Mouse (Mus musculus): ENCODE measurements around the gene Asic2. TPM values are rescaled to one million over a fixed set of nuclear protein-coding genes. Genes with fewer than 3 reads are reported as not detected.

Gene Asic2
- polyA plus RNA-seq, 1 experiment from 2014 or later, result 8.7 TPM

DNA sequence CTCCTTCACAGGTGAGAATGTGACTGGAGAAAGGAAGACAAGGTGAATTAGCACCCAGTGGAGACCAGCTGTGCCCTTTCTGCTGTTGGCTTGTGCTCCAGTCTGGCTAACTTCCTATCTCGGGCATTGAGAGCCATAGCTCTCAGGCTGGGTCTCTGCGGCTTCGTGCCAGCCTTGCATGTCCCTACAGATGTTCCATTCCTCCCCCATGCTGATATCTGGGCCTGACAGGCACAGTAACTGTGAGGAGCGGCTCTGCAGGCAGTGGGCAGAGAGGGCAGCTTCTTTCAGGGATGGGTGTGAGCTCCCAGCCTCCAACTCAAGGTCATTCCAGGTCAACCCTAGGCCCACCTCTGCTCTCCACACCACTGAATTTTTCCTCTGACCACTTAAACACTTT, 31.2 kb upstream of the Asic2 start:
- Histone ChIP-seq H3K4me1 (replicated peaks; ENCODE audit: control insufficient read depth, insufficient read depth, low read length) (no peaks in the 10 kb centered on the region), H3K4me2 (ENCODE audit: low read length) (no peak overlapping the region), H3K36me3 (ENCODE audit: control insufficient read depth, insufficient read depth) (no peaks in the 10 kb centered on the region), H3K27me3 (replicated peaks; ENCODE audit: control insufficient read depth, insufficient read depth, low read length) (no peaks in the 10 kb centered on the region), H3K27ac (ENCODE audit: low read length) (no peak overlapping the region), H3K9ac (replicated peaks; ENCODE audit: low read depth, low read length) (no peak overlapping the region), H3K9me3 (ENCODE audit: control insufficient read depth, low read length) (no peaks in the 10 kb centered on the region), H3K4me3 (replicated peaks; ENCODE audit: low read length) (no peak overlapping the region)
- ATAC-seq, result no peak
- WGBS, result 85% methylated on average over 4 of the region's 4 CpGs

- H3K9me3 ChIP-seq (ENCODE audit: control insufficient read depth, low read length), result no peaks in the 10 kb centered on the region
- H3K4me1 ChIP-seq (replicated peaks; ENCODE audit: control insufficient read depth, insufficient read depth, low read length), result no peaks in the 10 kb centered on the region
- no peak overlapping the region for H3K4me2 ChIP-seq (ENCODE audit: low read length)
- H3K36me3 ChIP-seq (ENCODE audit: control insufficient read depth, insufficient read depth), result no peaks in the 10 kb centered on the region
- no peak overlapping the region for H3K27ac ChIP-seq (ENCODE audit: low read length)
- ATAC-seq, result no peak
- H3K27me3 ChIP-seq (replicated peaks; ENCODE audit: control insufficient read depth, insufficient read depth, low read length), result no peaks in the 10 kb centered on the region
- H3K4me3 ChIP-seq (replicated peaks; ENCODE audit: low read length), result no peak overlapping the region
- no peak overlapping the region for H3K9ac ChIP-seq (replicated peaks; ENCODE audit: low read depth, low read length)
- WGBS, result 82% methylated on average over 3 of the region's 3 CpGs
Observed at GRCm38 (mm10) chr11:81998646-81999045, 30.4 kb upstream of the Asic2 start.

DNA sequence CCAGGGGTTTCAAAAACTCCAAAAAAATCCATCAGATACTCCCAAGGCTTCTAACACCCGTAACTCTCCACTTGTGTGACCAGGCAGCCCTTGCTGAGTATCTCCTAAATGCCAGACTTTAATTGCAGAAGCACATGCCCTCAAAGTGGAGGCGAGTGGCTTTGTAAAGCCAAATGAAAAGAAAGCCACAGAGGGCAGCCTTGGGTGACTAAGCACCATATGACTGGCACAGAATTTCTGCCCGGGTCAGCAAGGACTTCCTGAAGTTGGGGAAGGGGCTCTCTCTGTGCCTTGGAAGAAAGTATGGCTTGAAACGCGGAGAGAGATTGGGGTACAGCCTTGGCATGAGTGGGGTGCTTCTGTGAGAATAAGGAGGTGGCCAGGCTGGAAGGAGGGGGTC, 28.8 kb upstream of the Asic2 start:
- H3K9ac ChIP-seq (replicated peaks; ENCODE audit: low read depth, low read length), result no peak overlapping the region
- WGBS, result 90% methylated on average over 5 of the region's 5 CpGs
- no peak for ATAC-seq

GRCm38 (mm10) chr11:81996172-81996841, 28.1 kb upstream of the Asic2 start:
- no peak overlapping the region for H3K9ac ChIP-seq (replicated peaks; ENCODE audit: low read depth, low read length)
- H3K4me3 ChIP-seq (replicated peaks; ENCODE audit: low read length), result no peak overlapping the region
- peak; percentile 47; the same call in 1 of the 2 replicates for ATAC-seq
- H3K27ac ChIP-seq (ENCODE audit: low read length), result no peak overlapping the region
- H3K4me1 ChIP-seq (replicated peaks; ENCODE audit: control insufficient read depth, insufficient read depth, low read length), result no peaks in the 10 kb centered on the region
- H3K36me3 ChIP-seq (ENCODE audit: control insufficient read depth, insufficient read depth), result no peaks in the 10 kb centered on the region
- no peaks in the 10 kb centered on the region for H3K27me3 ChIP-seq (replicated peaks; ENCODE audit: control insufficient read depth, insufficient read depth, low read length)
- 67% methylated on average over 10 of the region's 10 CpGs for whole genome bisulfite sequencing
- no peak overlapping the region for H3K4me2 ChIP-seq (ENCODE audit: low read length)
- no peaks in the 10 kb centered on the region for H3K9me3 ChIP-seq (ENCODE audit: control insufficient read depth, low read length)

More for the DNA sequence above, 28.8 kb upstream of the Asic2 start:
- H3K4me1 ChIP-seq (replicated peaks; ENCODE audit: control insufficient read depth, insufficient read depth, low read length), result no peaks in the 10 kb centered on the region
- no peak overlapping the region for H3K27ac ChIP-seq (ENCODE audit: low read length)
- no peak overlapping the region for H3K4me2 ChIP-seq (ENCODE audit: low read length)
- H3K27me3 ChIP-seq (replicated peaks; ENCODE audit: control insufficient read depth, insufficient read depth, low read length), result no peaks in the 10 kb centered on the region
- no peaks in the 10 kb centered on the region for H3K9me3 ChIP-seq (ENCODE audit: control insufficient read depth, low read length)
- no peaks in the 10 kb centered on the region for H3K36me3 ChIP-seq (ENCODE audit: control insufficient read depth, insufficient read depth)
- no peak overlapping the region for H3K4me3 ChIP-seq (replicated peaks; ENCODE audit: low read length)

DNA sequence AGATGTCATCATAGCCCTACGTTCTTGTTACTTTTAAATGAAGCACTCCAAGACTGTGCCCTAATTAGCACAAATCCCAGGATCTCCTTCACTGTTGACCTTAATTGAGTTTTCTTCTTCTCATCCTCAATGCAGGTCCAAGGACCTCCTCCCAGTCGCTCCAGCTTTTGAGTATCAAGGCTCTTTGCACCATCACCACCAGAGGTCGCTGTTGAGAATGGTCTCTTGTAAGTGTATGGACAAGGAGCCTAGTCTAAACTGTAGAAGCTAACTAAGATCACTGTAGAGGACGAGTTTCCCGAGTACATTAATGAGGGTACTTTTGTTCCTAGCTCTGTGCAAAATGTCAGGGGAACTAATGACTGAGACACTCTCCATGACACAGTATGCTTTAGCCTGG, 14.9 kb upstream of the Asic2 start:
- ATAC-seq, result no peak
- H3K9me3 ChIP-seq (ENCODE audit: control insufficient read depth, low read length), result no peaks in the 10 kb centered on the region
- no peaks in the 10 kb centered on the region for H3K27me3 ChIP-seq (replicated peaks; ENCODE audit: control insufficient read depth, insufficient read depth, low read length)
- no peak overlapping the region for H3K9ac ChIP-seq (replicated peaks; ENCODE audit: low read depth, low read length)
- WGBS, result 43% methylated on average over 5 of the region's 5 CpGs
- no peak overlapping the region for H3K27ac ChIP-seq (ENCODE audit: low read length)
- H3K4me3 ChIP-seq (replicated peaks; ENCODE audit: low read length), result no peak overlapping the region
- H3K36me3 ChIP-seq (ENCODE audit: control insufficient read depth, insufficient read depth), result no peaks in the 10 kb centered on the region
- H3K4me1 ChIP-seq (replicated peaks; ENCODE audit: control insufficient read depth, insufficient read depth, low read length), result peaks cover 5% of the 10 kb centered on the region; the same call in 1 of the 2 replicates
- H3K4me2 ChIP-seq (ENCODE audit: low read length), result no peak overlapping the region

- Histone ChIP-seq H3K27ac (ENCODE audit: low read length) (no peak overlapping the region), H3K9me3 (ENCODE audit: control insufficient read depth, low read length) (no peaks in the 10 kb centered on the region), H3K27me3 (replicated peaks; ENCODE audit: control insufficient read depth, insufficient read depth, low read length) (no peaks in the 10 kb centered on the region), H3K4me1 (replicated peaks; ENCODE audit: control insufficient read depth, insufficient read depth, low read length) (peaks cover 5% of the 10 kb centered on the region; the same call in 1 of the 2 replicates), H3K4me2 (ENCODE audit: low read length) (no peak overlapping the region), H3K9ac (replicated peaks; ENCODE audit: low read depth, low read length) (no peak overlapping the region), H3K36me3 (ENCODE audit: control insufficient read depth, insufficient read depth) (no peaks in the 10 kb centered on the region), H3K4me3 (replicated peaks; ENCODE audit: low read length) (no peak overlapping the region)
- no peak for ATAC-seq
- 29% methylated on average over 11 of the region's 11 CpGs for WGBS
Observed at GRCm38 (mm10) chr11:81982191-81982590, 13.9 kb upstream of the Asic2 start.

DNA sequence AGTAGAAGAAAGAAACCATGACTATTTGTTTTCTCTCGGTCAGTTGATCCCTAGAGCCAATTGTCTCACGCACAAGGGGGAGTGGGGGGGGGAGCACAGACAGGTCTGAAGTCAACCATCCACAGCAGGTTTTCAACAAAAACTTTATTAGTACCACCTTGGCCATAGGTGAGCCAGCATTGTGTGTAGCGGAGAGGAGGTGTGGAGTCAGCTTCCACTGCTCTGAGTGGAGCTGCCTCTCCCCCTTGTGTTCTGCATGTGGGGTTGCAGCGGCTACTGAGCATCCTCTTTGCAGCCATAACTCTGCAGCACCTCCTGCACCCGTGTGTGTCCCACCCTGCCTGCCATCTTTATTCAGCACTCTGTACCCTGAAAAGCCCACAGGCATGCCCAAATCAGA, 6.3 kb upstream of the Asic2 start:
- no peaks in the 10 kb centered on the region for H3K9me3 ChIP-seq (ENCODE audit: control insufficient read depth, low read length)
- H3K4me1 ChIP-seq (replicated peaks; ENCODE audit: control insufficient read depth, insufficient read depth, low read length), result no peaks in the 10 kb centered on the region
- no peak overlapping the region for H3K27ac ChIP-seq (ENCODE audit: low read length)
- 21% methylated on average over 5 of the region's 5 CpGs for WGBS
- ATAC-seq, result peak; percentile 58; the same call in 1 of the 2 replicates
- no peak overlapping the region for H3K4me3 ChIP-seq (replicated peaks; ENCODE audit: low read length)
- H3K36me3 ChIP-seq (ENCODE audit: control insufficient read depth, insufficient read depth), result no peaks in the 10 kb centered on the region
- H3K27me3 ChIP-seq (replicated peaks; ENCODE audit: control insufficient read depth, insufficient read depth, low read length), result no peaks in the 10 kb centered on the region; the same call in 1 of the 2 replicates
- no peak overlapping the region for H3K4me2 ChIP-seq (ENCODE audit: low read length)
- H3K9ac ChIP-seq (replicated peaks; ENCODE audit: low read depth, low read length), result no peak overlapping the region

DNA sequence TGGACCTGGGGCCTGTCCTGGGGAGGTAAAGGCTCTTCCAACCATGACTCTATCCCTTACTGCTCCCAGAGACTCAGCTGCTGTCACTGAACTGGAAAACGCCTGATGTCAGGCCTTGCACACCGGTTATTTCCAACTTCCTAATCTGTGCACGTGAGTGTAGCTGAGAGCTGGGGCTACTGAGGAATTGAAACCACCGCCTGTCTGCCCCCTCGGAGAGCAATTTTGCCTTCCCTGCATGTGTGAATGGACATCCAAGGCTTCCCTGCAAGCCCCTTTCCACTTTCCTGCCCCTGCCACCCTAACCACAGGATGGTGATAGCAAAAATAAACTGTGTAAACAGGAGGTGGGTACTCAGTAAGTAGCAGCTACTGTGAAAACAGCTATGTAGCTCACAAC, 5.4 kb upstream of the Asic2 start:
- Histone ChIP-seq H3K4me2 (ENCODE audit: low read length) (no peak overlapping the region), H3K9ac (replicated peaks; ENCODE audit: low read depth, low read length) (no peak overlapping the region), H3K4me1 (replicated peaks; ENCODE audit: control insufficient read depth, insufficient read depth, low read length) (peaks cover 4% of the 10 kb centered on the region; the same call in 1 of the 2 replicates), H3K4me3 (replicated peaks; ENCODE audit: low read length) (no peak overlapping the region), H3K36me3 (ENCODE audit: control insufficient read depth, insufficient read depth) (no peaks in the 10 kb centered on the region), H3K27me3 (replicated peaks; ENCODE audit: control insufficient read depth, insufficient read depth, low read length) (no peaks in the 10 kb centered on the region; the same call in 1 of the 2 replicates), H3K27ac (ENCODE audit: low read length) (no peak overlapping the region), H3K9me3 (ENCODE audit: control insufficient read depth, low read length) (no peaks in the 10 kb centered on the region)
- no peak for ATAC-seq
- WGBS, result 58% methylated on average over 5 of the region's 5 CpGs

- Histone ChIP-seq H3K4me3 (replicated peaks; ENCODE audit: low read length) (no peak overlapping the region), H3K27me3 (replicated peaks; ENCODE audit: control insufficient read depth, insufficient read depth, low read length) (no peaks in the 10 kb centered on the region; the same call in 1 of the 2 replicates), H3K27ac (ENCODE audit: low read length) (no peak overlapping the region), H3K9ac (replicated peaks; ENCODE audit: low read depth, low read length) (no peak overlapping the region), H3K4me2 (ENCODE audit: low read length) (no peak overlapping the region), H3K4me1 (replicated peaks; ENCODE audit: control insufficient read depth, insufficient read depth, low read length) (peaks cover 14% of the 10 kb centered on the region), H3K36me3 (ENCODE audit: control insufficient read depth, insufficient read depth) (no peaks in the 10 kb centered on the region), H3K9me3 (ENCODE audit: control insufficient read depth, low read length) (no peaks in the 10 kb centered on the region)
- WGBS, result 35% methylated on average over 3 of the region's 3 CpGs
- ATAC-seq, result no peak
Observed at GRCm38 (mm10) chr11:81972044-81972443, 3.8 kb upstream of the Asic2 start.
